15 mouse cellular contexts compared by ENCODE assay signal in the genomic region with DNA sequence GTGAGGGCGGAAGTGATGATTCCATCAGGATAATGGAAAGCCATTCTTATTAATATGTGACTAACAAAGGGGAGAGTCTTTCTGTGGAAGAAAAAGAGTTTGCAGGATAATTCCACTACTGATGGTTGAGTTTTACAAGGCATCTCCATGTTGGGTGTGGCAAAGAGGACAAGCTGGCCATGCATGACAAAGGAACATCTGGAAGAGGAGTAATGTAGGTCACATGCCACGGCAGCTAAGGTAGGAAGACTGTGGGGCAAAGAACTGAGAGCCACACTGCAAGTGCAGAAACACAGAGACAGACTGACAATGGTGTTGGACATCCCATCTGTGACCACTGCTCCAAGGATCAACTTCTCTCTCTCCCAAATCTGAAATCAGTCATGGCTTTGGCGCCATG.
"Had no signal": no experiment of that assay in that cellular context is flagged by ENCODE, and none has a peak within 500 bp of the region (broad histone marks: within the 10 kb centered on the region; RNA-seq: fewer than 3 reads in every experiment).

No protein-coding gene starts in this region.

- DNase-seq: cerebellum, adult 9-10 months; cerebellum, adult 9-11 months; cerebellum, postnatal 10 days; cerebellum, postnatal 14 days; cerebellum, postnatal 25 days; cerebellum, postnatal 36 days; embryo, embryonic 11 days; forebrain, postnatal 0 days; gastrocnemius, adult 2 months; gastrocnemius, postnatal 10 days; gastrocnemius, postnatal 14 days; gastrocnemius, postnatal 25 days; gastrocnemius, postnatal 36 days; heart, adult 18-20 months; heart, adult 2 months had no signal
